In the genomic region with DNA sequence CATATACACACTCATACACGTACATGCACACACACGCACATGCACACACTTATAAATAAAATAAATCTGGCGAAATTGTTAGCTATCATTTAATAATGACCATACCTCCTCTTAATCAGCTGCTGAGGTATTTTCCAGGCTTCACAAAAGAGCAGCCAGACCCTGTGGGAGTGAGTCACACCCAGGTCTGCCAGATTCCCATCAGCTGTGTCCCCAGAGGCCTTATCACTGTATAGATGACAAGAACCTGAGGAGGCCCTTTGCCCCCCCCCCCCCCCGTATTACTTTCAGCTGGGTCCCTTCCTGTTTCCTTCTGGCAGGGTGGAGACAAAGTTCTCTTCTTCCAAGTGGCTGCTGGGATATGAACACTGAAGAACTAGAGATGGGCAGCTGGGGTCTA, we compare ENCODE assay signal across 28 mouse cellular contexts. TPM values are rescaled to one million over a fixed set of nuclear protein-coding genes. Genes with fewer than 3 reads are reported as not detected.
A peak's percentile ranks its signal among the peaks of the same experiment; 100 is the strongest.
DNase-seq lines count a peak whose midpoint lies in the region; ATAC-seq and TF ChIP-seq lines count a peak whose summit lies in the region.
"Had no signal": no experiment of that assay in that cellular context is flagged by ENCODE, and none has a peak within 500 bp of the region (broad histone marks: within the 10 kb centered on the region; RNA-seq: fewer than 3 reads in every experiment).

No protein-coding gene starts in this region.

- no peaks in the 10 kb centered on the region for H3K9me3 ChIP-seq in stomach, embryonic 15.5 days
- H3K9me3 ChIP-seq in stomach, postnatal 0 days (ENCODE audit: control insufficient read depth, low read length) = no peaks in the 10 kb centered on the region
- H3K9me3 ChIP-seq in intestine, embryonic 15.5 days = no peaks in the 10 kb centered on the region
- H3K9me3 ChIP-seq: embryonic facial prominence, embryonic 12.5 days; embryonic facial prominence, embryonic 15.5 days; heart, embryonic 10.5 days; heart, embryonic 13.5 days; hindbrain, embryonic 12.5 days; hindbrain, embryonic 15.5 days had no signal

- no peak overlapping the region for H3K9ac ChIP-seq in stomach, embryonic 15.5 days
- H3K9ac ChIP-seq in stomach, postnatal 0 days (ENCODE audit: low read length) = no peak overlapping the region
- H3K9ac ChIP-seq in intestine, embryonic 15.5 days = no peak overlapping the region
- H3K9ac ChIP-seq: embryonic facial prominence, embryonic 12.5 days; embryonic facial prominence, embryonic 15.5 days; forebrain, postnatal 0 days; heart, embryonic 13.5 days; hindbrain, embryonic 12.5 days; hindbrain, embryonic 15.5 days had no signal

- TF ChIP-seq EP300 in stomach, postnatal 0 days (optimal IDR thresholded peaks at IDR 0.05) = no peak

- no peak for TF ChIP-seq CTCF in stomach, postnatal 0 days (IDR thresholded peaks at IDR 0.05; ENCODE audit: low read depth)
- no peak for TF ChIP-seq CTCF in small intestine, adult 2 months (IDR thresholded peaks at IDR 0.05; ENCODE audit: extremely low read depth, insufficient read length, insufficient replicate concordance, low read depth, low read length)

- no peaks in the 10 kb centered on the region for H3K4me1 ChIP-seq in stomach, embryonic 15.5 days
- no peaks in the 10 kb centered on the region for H3K4me1 ChIP-seq in stomach, postnatal 0 days (replicated peaks; ENCODE audit: control insufficient read depth, insufficient read depth)
- H3K4me1 ChIP-seq in intestine, embryonic 15.5 days (replicated peaks) = 0 out of 2 replicates have a peak, but pooled peaks cover 3% of the 10 kb centered on the region
- peaks cover 30% of the 10 kb centered on the region for H3K4me1 ChIP-seq in small intestine, adult 2 months (ENCODE audit: control insufficient read depth, insufficient read depth, insufficient read length, low read length)
- H3K4me1 ChIP-seq: embryonic facial prominence, embryonic 12.5 days; embryonic facial prominence, embryonic 15.5 days; hindbrain, embryonic 12.5 days had no signal

- H3K27ac ChIP-seq in stomach, embryonic 15.5 days = no peak overlapping the region
- H3K27ac ChIP-seq in stomach, postnatal 0 days (replicated peaks) = no peak overlapping the region
- no peak overlapping the region for H3K27ac ChIP-seq in intestine, embryonic 15.5 days
- peak overlapping the region; percentile 89 for H3K27ac ChIP-seq in small intestine, adult 2 months (ENCODE audit: insufficient read depth, low read depth, low read length)
- H3K27ac ChIP-seq: embryonic facial prominence, embryonic 12.5 days; embryonic facial prominence, embryonic 15.5 days; gastrocnemius, adult 2 months; heart, adult 2 months; heart, embryonic 10.5 days; heart, embryonic 13.5 days; hindbrain, embryonic 12.5 days; hindbrain, embryonic 15.5 days had no signal

- H3K27me3 ChIP-seq in stomach, embryonic 15.5 days (replicated peaks) = no peaks in the 10 kb centered on the region
- no peaks in the 10 kb centered on the region for H3K27me3 ChIP-seq in stomach, postnatal 0 days (ENCODE audit: control insufficient read depth, insufficient read depth, low read length)
- H3K27me3 ChIP-seq in intestine, embryonic 15.5 days (replicated peaks) = no peaks in the 10 kb centered on the region
- H3K27me3 ChIP-seq in small intestine, adult 2 months (ENCODE audit: control insufficient read depth, insufficient read depth, low read length) = no peaks in the 10 kb centered on the region
- H3K27me3 ChIP-seq: embryonic facial prominence, embryonic 15.5 days; heart, embryonic 13.5 days; hindbrain, embryonic 12.5 days; hindbrain, embryonic 15.5 days had no signal

- no peaks in the 10 kb centered on the region for H3K36me3 ChIP-seq in stomach, embryonic 15.5 days
- H3K36me3 ChIP-seq in stomach, postnatal 0 days (ENCODE audit: control insufficient read depth, insufficient read depth, low read length) = no peaks in the 10 kb centered on the region
- H3K36me3 ChIP-seq in intestine, embryonic 15.5 days = no peaks in the 10 kb centered on the region
- H3K36me3 ChIP-seq in small intestine, adult 2 months (ENCODE audit: control insufficient read depth, insufficient read depth, low read length) = 0 out of 2 replicates have a peak, but pooled peaks cover 1% of the 10 kb centered on the region
- H3K36me3 ChIP-seq: embryonic facial prominence, embryonic 12.5 days; embryonic facial prominence, embryonic 15.5 days; heart, embryonic 10.5 days; heart, embryonic 13.5 days; hindbrain, embryonic 12.5 days; hindbrain, embryonic 15.5 days had no signal

- ATAC-seq in stomach, embryonic 15.5 days (ENCODE audit: insufficient read depth, low FRiP score, low read depth) = peak; percentile 62; the same call in 1 of the 2 replicates
- no peak for ATAC-seq in stomach, postnatal 0 days (ENCODE audit: low FRiP score, low TSS enrichment)
- ATAC-seq in intestine, embryonic 15.5 days = peak; percentile 69
- ATAC-seq: CD4-positive, CD25-positive, alpha-beta regulatory T cell, adult 4 months; forebrain, embryonic 14.5 days; forebrain, postnatal 0 days; Patski had no signal

- no peak overlapping the region for H3K4me2 ChIP-seq in stomach, embryonic 15.5 days
- no peak overlapping the region for H3K4me2 ChIP-seq in stomach, postnatal 0 days (replicated peaks; ENCODE audit: low read depth)
- no peak overlapping the region for H3K4me2 ChIP-seq in intestine, embryonic 15.5 days (replicated peaks)
- H3K4me2 ChIP-seq: embryonic facial prominence, embryonic 12.5 days; embryonic facial prominence, embryonic 15.5 days; heart, embryonic 13.5 days; hindbrain, embryonic 12.5 days; hindbrain, embryonic 15.5 days had no signal

- no peak for TF ChIP-seq POLR2A in small intestine, adult 2 months (IDR thresholded peaks at IDR 0.05; ENCODE audit: low read depth, low read length)

- no peak overlapping the region for H3K4me3 ChIP-seq in stomach, embryonic 15.5 days (replicated peaks)
- H3K4me3 ChIP-seq in stomach, postnatal 0 days (ENCODE audit: low read depth, low read length) = no peak overlapping the region
- H3K4me3 ChIP-seq in intestine, embryonic 15.5 days (replicated peaks) = no peak overlapping the region
- no peak overlapping the region for H3K4me3 ChIP-seq in small intestine, adult 2 months (ENCODE audit: low read depth, low read length)
- H3K4me3 ChIP-seq: embryonic facial prominence, embryonic 12.5 days; embryonic facial prominence, embryonic 15.5 days; gastrocnemius, adult 2 months; heart, adult 2 months; heart, embryonic 10.5 days; heart, embryonic 13.5 days; hindbrain, embryonic 12.5 days; hindbrain, embryonic 15.5 days had no signal

- DNase-seq in stomach, postnatal 0 days (ENCODE audit: low spot score) = no peak
- DNase-seq in T-cell, adult 2 months (ENCODE audit: low spot score) = no peak
- no peak for DNase-seq in neural tube, embryonic 10.5 days (ENCODE audit: extremely low spot score, low spot score)
- DNase-seq: adrenal gland, adult 2 months; adrenal gland, postnatal 14 days; cerebellum, adult 11 months; cerebellum, adult 2 months; cerebellum, adult 9-11 months; cerebellum, postnatal 25 days; forebrain, postnatal 0 days; gastrocnemius, adult 2 months; gastrocnemius, postnatal 14 days; heart, adult 2 months had no signal

- WGBS in stomach, embryonic 15.5 days = 75% methylated on average over 4 of the region's 4 CpGs
- WGBS in stomach, postnatal 0 days = 51% methylated on average over 4 of the region's 4 CpGs
- 62% methylated on average over 4 of the region's 4 CpGs for WGBS in intestine, embryonic 15.5 days
- WGBS in small intestine, adult 2 months = 26% methylated on average over 4 of the region's 4 CpGs

RNA-seq across cellular contexts. Expression of a gene that starts 1.0 kb away (rescaled TPM):
- 1.5 TPM in 2 replicates for polyA plus RNA-seq in stomach, embryonic 15.5 days (2015; fragmentation: Nextera tagmentation; extraction: Ambion mirVana)
- polyA plus RNA-seq in stomach, postnatal 0 days (2015; fragmentation: Nextera tagmentation; extraction: Ambion mirVana) = 1.2 and 1.5 TPM in 2 replicates
- polyA plus RNA-seq in intestine, embryonic 15.5 days (2015; fragmentation: Nextera tagmentation; extraction: Ambion mirVana) = 2.5 and 2.6 TPM in 2 replicates
- 25.9 and 27.1 TPM in 2 replicates for polyA plus RNA-seq in small intestine, adult 2 months (2012; rRNA removed)
- polyA plus RNA-seq: C2C12; CD4-positive, CD25-positive, alpha-beta regulatory T cell, adult 4 months; cerebellum, adult 2 months; embryonic facial prominence, embryonic 12.5 days; embryonic facial prominence, embryonic 15.5 days; forebrain, embryonic 11.5 days; forebrain, embryonic 14.5 days; forebrain, postnatal 0 days; hindbrain, embryonic 12.5 days; hindbrain, embryonic 15.5 days; Patski had no signal

RNA-seq across cellular contexts. Expression of a gene that starts 39.0 kb away (rescaled TPM):
- polyA plus RNA-seq in stomach, embryonic 15.5 days (2015; fragmentation: Nextera tagmentation; extraction: Ambion mirVana) = 7.0 and 7.6 TPM in 2 replicates
- polyA plus RNA-seq in stomach, postnatal 0 days (2015; fragmentation: Nextera tagmentation; extraction: Ambion mirVana) = 2.4 and 2.5 TPM in 2 replicates
- polyA plus RNA-seq in intestine, embryonic 15.5 days (2015; fragmentation: Nextera tagmentation; extraction: Ambion mirVana) = 5.1 TPM in 2 replicates
- 0.39 and 0.53 TPM in 2 replicates for polyA plus RNA-seq in small intestine, adult 2 months (2012; rRNA removed)
- polyA plus RNA-seq: C2C12 had no signal

RNA-seq across cellular contexts. Expression of a gene that starts 50.3 kb away (rescaled TPM):
- not detected in 2 replicates for polyA plus RNA-seq in stomach, embryonic 15.5 days (2015; fragmentation: Nextera tagmentation; extraction: Ambion mirVana)
- polyA plus RNA-seq in stomach, postnatal 0 days (2015; fragmentation: Nextera tagmentation; extraction: Ambion mirVana) = 0.12 and 0.18 TPM in 2 replicates
- polyA plus RNA-seq in intestine, embryonic 15.5 days (2015; fragmentation: Nextera tagmentation; extraction: Ambion mirVana) = not detected in 2 replicates
- 0.13 TPM in 1 of 2 replicates, not detected in the other for polyA plus RNA-seq in small intestine, adult 2 months (2012; rRNA removed)
- polyA plus RNA-seq: C2C12; CD4-positive, CD25-positive, alpha-beta regulatory T cell, adult 4 months; cerebellum, adult 2 months; embryonic facial prominence, embryonic 12.5 days; forebrain, embryonic 11.5 days; forebrain, embryonic 14.5 days; forebrain, postnatal 0 days; heart, embryonic 10.5 days; hindbrain, embryonic 12.5 days; hindbrain, embryonic 15.5 days; intestine, embryonic 14.5 days had no signal
